ENCODE assay signal across 8 mouse cellular contexts in genomic region chr10:67729271-67729670, GRCm38 (mm10).
DNase-seq lines count a peak whose midpoint lies in the region; ATAC-seq lines count a peak whose summit lies in the region.

No protein-coding gene starts in this region.

- H3K36me3 ChIP-seq in kidney, embryonic 14.5 days (ENCODE audit: control insufficient read depth, insufficient read depth, low read length): no peaks in the 10 kb centered on the region
- H3K36me3 ChIP-seq in lung, embryonic 16.5 days (ENCODE audit: control insufficient read depth, insufficient read depth, low read length): no peaks in the 10 kb centered on the region

- no peak overlapping the region for H3K27ac ChIP-seq in kidney, embryonic 14.5 days (ENCODE audit: low read depth, low read length)
- no peak overlapping the region for H3K27ac ChIP-seq in lung, embryonic 16.5 days (ENCODE audit: low read length)

- DNase-seq in CD4-positive helper T cell, adult 2 months (ENCODE audit: low read depth, low spot score): peak; percentile 42
- peak; percentile 18 for DNase-seq in MEL-GATA-1-ER (ENCODE audit: extremely low read depth, low read depth)
- DNase-seq in cerebellum, adult 9-11 months: peak; percentile 10
- DNase-seq in frontal cortex, postnatal 36 days (ENCODE audit: low spot score in 2 of 2): peak; percentile 52 to 72
- peak; percentile 64 for DNase-seq in retina, embryonic 14.5 days (ENCODE audit: low spot score)
- no peak for DNase-seq in c-Kit-positive CD71-positive TER-119-positive erythroid progenitor cells, embryonic 14.5 days (ENCODE audit: low spot score)

- WGBS in kidney, embryonic 14.5 days: 50% methylated on average over 6 of the region's 6 CpGs
- 49% methylated on average over 6 of the region's 6 CpGs for WGBS in lung, embryonic 16.5 days

- no peak overlapping the region for H3K9ac ChIP-seq in kidney, embryonic 14.5 days (ENCODE audit: low read depth, low read length)
- H3K9ac ChIP-seq in lung, embryonic 16.5 days (ENCODE audit: low read length): no peak overlapping the region

- H3K4me2 ChIP-seq in kidney, embryonic 14.5 days (replicated peaks; ENCODE audit: low read depth, low read length): no peak overlapping the region
- H3K4me2 ChIP-seq in lung, embryonic 16.5 days (ENCODE audit: low read depth, low read length): no peak overlapping the region

- ATAC-seq in kidney, embryonic 14.5 days (ENCODE audit: low FRiP score, low TSS enrichment): 0 out of 2 replicates have a peak, but pooled peaks have one; percentile 43
- ATAC-seq in lung, embryonic 16.5 days (ENCODE audit: low read depth): peak; percentile 41; the same call in 1 of the 2 replicates

- no peaks in the 10 kb centered on the region for H3K27me3 ChIP-seq in kidney, embryonic 14.5 days (ENCODE audit: control insufficient read depth, insufficient read depth, low read length)
- H3K27me3 ChIP-seq in lung, embryonic 16.5 days (ENCODE audit: control insufficient read depth, insufficient read depth, low read depth, low read length): no peaks in the 10 kb centered on the region

- no peak overlapping the region for H3K4me3 ChIP-seq in kidney, embryonic 14.5 days (ENCODE audit: low read length)
- H3K4me3 ChIP-seq in lung, embryonic 16.5 days (ENCODE audit: low read length): no peak overlapping the region

- no peaks in the 10 kb centered on the region for H3K9me3 ChIP-seq in kidney, embryonic 14.5 days (ENCODE audit: control insufficient read depth, low read length)
- no peaks in the 10 kb centered on the region for H3K9me3 ChIP-seq in lung, embryonic 16.5 days (ENCODE audit: control insufficient read depth, low read length)

- no peaks in the 10 kb centered on the region for H3K4me1 ChIP-seq in kidney, embryonic 14.5 days (ENCODE audit: control insufficient read depth, insufficient read depth, low read length)
- H3K4me1 ChIP-seq in lung, embryonic 16.5 days (replicated peaks; ENCODE audit: control insufficient read depth, insufficient read depth, low read length): no peaks in the 10 kb centered on the region
